Mouse (Mus musculus) forebrain, embryonic 16.5 days (tissue): ENCODE results near the gene Ace. TPM values are rescaled to one million over a fixed set of nuclear protein-coding genes. Genes with fewer than 3 reads are reported as not detected.

Experiments
- ATAC-seq: fragments of 200-750 bp; cut with Nextera tagmentation; 2 replicates; pipeline ENCODE4 v1.8.0; 2017; ENCODE audit warnings: mild to moderate bottlenecking, moderate library complexity
- H3K27ac ChIP-seq: fragments of 300-500 bp; sonication (generic); 2 replicates; pipeline ENCODE4 v1.5.1; 2014; ENCODE audit warnings: low read length, control low read depth
- H3K27me3 ChIP-seq: fragments of 300-500 bp; sonication (generic); replicated peaks from 2 replicates; pipeline ENCODE4 v1.6.1; 2014; ENCODE audit warnings: low read length; ENCODE audit not compliant: control insufficient read depth, insufficient read depth
- H3K36me3 ChIP-seq: fragments of 300-500 bp; sonication (generic); 2 replicates; pipeline ENCODE4 v1.6.1; 2014; ENCODE audit not compliant: control insufficient read depth, insufficient read depth
- H3K4me1 ChIP-seq: fragments of 300-500 bp; sonication (generic); replicated peaks from 2 replicates; pipeline ENCODE4 v1.6.1; 2014; ENCODE audit warnings: low read length; ENCODE audit not compliant: control insufficient read depth, insufficient read depth
- H3K4me2 ChIP-seq: fragments of 300-500 bp; sonication (generic); 2 replicates; pipeline ENCODE4 v1.6.1; 2014; ENCODE audit warnings: mild to moderate bottlenecking, low read length, control low read depth
- H3K4me3 ChIP-seq: fragments of 300-500 bp; sonication (generic); replicated peaks from 2 replicates; pipeline ENCODE4 v1.5.1; 2014; ENCODE audit warnings: mild to moderate bottlenecking, low read length, control low read depth
- H3K9ac ChIP-seq: fragments of 300-500 bp; sonication (generic); replicated peaks from 2 replicates; pipeline ENCODE4 v1.6.1; 2014; ENCODE audit warnings: low read depth, low read length, control low read depth
- H3K9me3 ChIP-seq: fragments of 300-500 bp; sonication (generic); 2 replicates; pipeline ENCODE4 v1.6.1; 2016; ENCODE audit warnings: low read length; ENCODE audit not compliant: control insufficient read depth
- WGBS: fragments of 180-500 bp; shearing (Covaris S2); extraction: QIAGEN DNeasy Blood & Tissue Kit; methylation state at CpG from one replicate; pipeline ENCODE4 v1.1.7; 2014; 5-methylcytosine and 5-hydroxymethylcytosine counted together
- polyA plus RNA-seq: library from polyadenylated mRNA; unstranded; fragments of >200 nt; fragmentation: Nextera tagmentation; extraction: Ambion mirVana; gene quantifications from 2 replicates; pipeline ENCODE4 v1.2.1, GENCODE M21; 2015

Gene Ace
- polyA plus RNA-seq, 1 experiment from 2014 or later, result 3.2 TPM

DNA sequence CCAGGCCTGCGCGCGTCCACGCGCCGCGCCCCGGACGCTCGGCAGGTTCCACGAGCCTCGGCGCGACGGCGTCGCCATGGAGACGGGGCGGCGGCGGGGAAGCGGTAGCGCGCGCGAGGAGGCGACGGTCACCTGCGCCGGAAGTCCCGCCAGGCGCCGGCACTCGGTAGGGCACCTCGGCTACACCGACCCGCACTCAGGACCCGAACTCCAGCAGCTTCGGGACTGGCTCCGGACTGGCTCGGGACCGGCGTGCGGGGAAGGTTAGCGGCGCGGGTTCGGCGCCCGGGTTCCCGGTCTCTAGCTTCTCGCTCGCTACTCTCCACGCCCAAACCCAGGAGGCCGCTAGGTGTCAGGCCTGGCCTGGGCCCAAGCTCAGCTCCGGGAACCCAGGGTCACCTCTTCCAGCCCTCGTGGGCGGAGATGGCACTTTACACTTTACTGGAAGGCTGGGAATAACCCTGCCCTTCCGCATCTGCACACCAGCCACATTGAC lies 23.6 kb upstream of the Ace start:
- under 1% methylated on average over 53 of the region's 59 CpGs for WGBS
- H3K27me3 ChIP-seq, result no peaks in the 10 kb centered on the region; the same call in 1 of the 2 replicates
- peaks cover 20% of the 10 kb centered on the region for H3K4me1 ChIP-seq
- H3K9me3 ChIP-seq, result no peaks in the 10 kb centered on the region
- peak; percentile 79 for ATAC-seq
- no peaks in the 10 kb centered on the region for H3K36me3 ChIP-seq
- H3K4me3 ChIP-seq, result peak overlapping the region; percentile 61
- H3K4me2 ChIP-seq, result peak overlapping the region; percentile 78
- no peak overlapping the region; the same call in 1 of the 2 replicates for H3K27ac ChIP-seq
- H3K9ac ChIP-seq, result peak overlapping the region; percentile 66

DNA sequence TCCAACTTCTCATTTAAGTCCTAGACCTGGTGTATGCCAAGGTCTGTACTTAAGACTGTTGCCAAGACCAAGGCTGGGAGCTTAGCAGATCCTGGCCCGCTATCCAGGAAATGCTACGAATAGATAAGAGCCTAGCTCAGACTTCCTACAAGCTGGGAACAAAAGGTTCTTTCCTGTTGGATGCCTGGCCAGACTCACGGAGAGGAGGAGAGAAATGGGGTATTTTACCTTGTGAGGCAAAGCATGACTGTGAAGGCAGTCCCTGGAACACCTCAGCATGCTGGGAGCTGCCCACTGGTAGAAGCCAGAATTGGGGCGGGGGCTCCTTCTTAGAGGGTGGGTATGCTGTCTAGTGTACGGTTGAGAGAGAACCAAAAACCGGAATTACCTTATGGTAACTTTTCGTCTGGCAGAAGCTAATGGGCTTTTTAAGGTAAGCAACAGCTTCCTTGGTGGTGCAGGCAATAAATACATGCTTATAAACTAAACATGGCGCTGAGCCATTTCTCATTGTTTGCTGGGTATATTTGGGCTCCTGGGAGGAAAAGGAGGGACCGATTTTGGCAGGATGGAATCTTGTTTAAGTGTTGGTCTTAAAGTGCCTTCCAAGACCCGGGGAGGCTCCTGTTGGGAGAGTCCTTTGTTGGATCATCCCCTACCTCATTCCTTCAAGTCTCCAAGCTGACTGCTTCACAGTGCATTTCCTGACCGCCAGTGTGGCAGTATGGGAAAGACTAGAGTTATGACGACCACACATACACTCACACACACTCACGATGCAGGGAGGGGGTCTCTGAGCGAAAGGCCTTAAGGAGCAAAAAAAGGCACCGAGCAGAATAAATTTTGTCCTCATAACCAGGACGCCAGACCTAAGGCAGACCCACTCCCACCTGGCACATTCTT lies 22.7 kb upstream of the Ace start:
- H3K27ac ChIP-seq, result no peak overlapping the region; the same call in 1 of the 2 replicates
- peaks cover 20% of the 10 kb centered on the region for H3K4me1 ChIP-seq
- peak overlapping the region; percentile 61 for H3K4me3 ChIP-seq
- 72% methylated on average over 16 of the region's 16 CpGs for WGBS
- peak overlapping the region; percentile 78 for H3K4me2 ChIP-seq
- H3K9me3 ChIP-seq, result no peaks in the 10 kb centered on the region
- no peak overlapping the region; the same call in 1 of the 2 replicates for H3K9ac ChIP-seq
- no peaks in the 10 kb centered on the region for H3K36me3 ChIP-seq
- ATAC-seq, result peak; percentile 1; the same call in 1 of the 2 replicates
- no peaks in the 10 kb centered on the region; the same call in 1 of the 2 replicates for H3K27me3 ChIP-seq

DNA sequence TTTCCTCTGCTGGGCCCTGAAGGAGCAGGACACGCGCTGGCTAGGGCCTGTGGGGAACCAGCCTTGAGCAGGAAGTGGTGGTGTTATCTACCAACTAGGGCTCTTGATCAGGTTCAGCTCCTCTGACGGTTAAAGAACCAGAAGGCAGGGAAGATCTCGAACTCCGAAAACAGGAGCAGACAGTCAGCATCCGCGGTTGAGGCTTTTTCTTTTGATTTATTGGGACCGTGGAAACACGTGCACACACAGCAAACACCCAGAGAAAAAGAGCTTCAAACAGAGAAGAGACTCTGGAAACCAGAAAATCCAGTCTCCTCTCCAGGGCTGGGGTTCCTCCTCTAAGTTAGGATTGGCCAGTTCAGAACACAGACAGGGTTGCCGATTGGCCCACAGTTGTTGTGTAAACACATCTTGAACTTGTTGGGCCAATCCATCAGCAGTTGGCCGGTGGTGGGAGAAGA lies 21.0 kb upstream of the Ace start:
- no peak overlapping the region for H3K4me3 ChIP-seq
- ATAC-seq, result no peak
- H3K4me2 ChIP-seq, result no peak overlapping the region
- H3K9ac ChIP-seq, result no peak overlapping the region
- H3K9me3 ChIP-seq, result no peaks in the 10 kb centered on the region
- no peaks in the 10 kb centered on the region; the same call in 1 of the 2 replicates for H3K27me3 ChIP-seq
- no peak overlapping the region for H3K27ac ChIP-seq
- WGBS, result 59% methylated on average over 11 of the region's 11 CpGs
- peaks cover 20% of the 10 kb centered on the region for H3K4me1 ChIP-seq
- H3K36me3 ChIP-seq, result no peaks in the 10 kb centered on the region

DNA sequence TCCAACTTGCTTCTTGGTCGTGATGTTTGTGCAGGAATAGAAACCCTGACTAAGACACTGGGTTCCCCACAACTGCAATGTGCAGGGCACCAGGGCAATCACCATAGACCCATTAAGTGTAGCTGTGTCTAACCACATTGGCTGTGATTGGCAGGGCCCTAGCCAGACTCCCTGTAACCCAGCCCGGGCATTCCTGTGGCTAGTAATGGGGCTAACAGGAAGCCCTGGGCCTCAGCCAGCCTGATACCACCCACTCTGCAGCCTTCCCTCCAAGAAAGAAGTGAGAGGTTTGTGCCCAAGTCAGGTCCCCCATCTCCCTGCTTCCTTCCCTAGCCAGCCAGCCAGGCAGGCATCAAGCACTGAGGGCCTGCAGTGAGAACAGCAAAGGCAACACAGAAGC lies 19.5 kb upstream of the Ace start:
- H3K4me2 ChIP-seq, result no peak overlapping the region
- no peak overlapping the region for H3K27ac ChIP-seq
- no peaks in the 10 kb centered on the region for H3K9me3 ChIP-seq
- no peak overlapping the region for H3K9ac ChIP-seq
- no peak overlapping the region for H3K4me3 ChIP-seq
- WGBS, result 66% methylated on average over 2 of the region's 2 CpGs
- H3K4me1 ChIP-seq, result peaks cover 17% of the 10 kb centered on the region
- ATAC-seq, result no peak
- H3K27me3 ChIP-seq, result no peaks in the 10 kb centered on the region
- H3K36me3 ChIP-seq, result no peaks in the 10 kb centered on the region

DNA sequence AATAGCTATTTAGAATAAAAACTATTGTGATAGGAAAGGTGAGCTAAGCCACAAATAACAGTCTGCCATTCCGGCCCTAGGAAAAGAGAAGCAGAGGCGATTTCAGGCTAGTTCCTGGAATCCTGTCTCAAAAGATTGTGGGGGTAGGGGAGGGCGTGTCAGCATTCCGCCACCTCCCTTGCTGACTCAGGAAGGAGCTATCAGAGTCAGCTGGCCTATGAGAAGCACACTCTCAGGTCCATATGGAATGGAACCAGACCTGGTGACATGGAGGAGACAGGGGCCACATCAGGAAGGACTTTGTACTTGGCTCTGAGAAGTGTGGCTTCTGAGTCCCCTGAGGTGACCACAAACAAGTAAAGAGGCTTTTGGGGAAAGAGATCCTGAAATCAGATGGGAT lies 17.2 kb upstream of the Ace start:
- H3K4me2 ChIP-seq, result no peak overlapping the region
- 79% methylated on average over 4 of the region's 4 CpGs for WGBS
- H3K36me3 ChIP-seq, result no peaks in the 10 kb centered on the region
- H3K4me3 ChIP-seq, result no peak overlapping the region
- no peaks in the 10 kb centered on the region for H3K4me1 ChIP-seq
- no peak overlapping the region for H3K9ac ChIP-seq
- H3K27ac ChIP-seq, result no peak overlapping the region
- no peaks in the 10 kb centered on the region for H3K27me3 ChIP-seq
- ATAC-seq, result no peak
- no peaks in the 10 kb centered on the region for H3K9me3 ChIP-seq

DNA sequence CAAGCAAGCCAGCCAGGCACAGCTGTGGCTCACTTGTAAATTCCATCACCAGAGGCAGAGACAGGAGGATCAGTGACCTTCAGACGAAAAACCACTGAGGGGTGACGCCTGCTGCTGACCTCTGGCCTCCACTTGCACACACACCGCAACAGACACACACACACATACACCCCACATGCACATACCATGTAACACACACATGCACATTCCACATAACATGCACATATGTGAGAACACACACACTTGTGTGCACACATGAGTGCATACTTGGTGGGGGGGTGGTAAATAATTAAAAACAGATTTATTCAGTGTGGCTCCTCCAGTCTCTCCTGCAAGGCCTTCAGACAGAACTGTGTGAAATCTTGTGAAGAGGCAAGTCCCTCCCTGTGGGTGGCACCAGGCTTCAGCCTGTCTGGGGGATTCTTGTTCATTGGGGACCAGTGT lies 16.1 kb upstream of the Ace start:
- Histone ChIP-seq H3K27me3 (no peaks in the 10 kb centered on the region), H3K4me2 (no peak overlapping the region), H3K9me3 (no peaks in the 10 kb centered on the region), H3K9ac (no peak overlapping the region), H3K36me3 (no peaks in the 10 kb centered on the region), H3K27ac (no peak overlapping the region), H3K4me1 (no peaks in the 10 kb centered on the region), H3K4me3 (no peak overlapping the region)
- 58% methylated on average over 3 of the region's 3 CpGs for WGBS
- no peak for ATAC-seq

DNA sequence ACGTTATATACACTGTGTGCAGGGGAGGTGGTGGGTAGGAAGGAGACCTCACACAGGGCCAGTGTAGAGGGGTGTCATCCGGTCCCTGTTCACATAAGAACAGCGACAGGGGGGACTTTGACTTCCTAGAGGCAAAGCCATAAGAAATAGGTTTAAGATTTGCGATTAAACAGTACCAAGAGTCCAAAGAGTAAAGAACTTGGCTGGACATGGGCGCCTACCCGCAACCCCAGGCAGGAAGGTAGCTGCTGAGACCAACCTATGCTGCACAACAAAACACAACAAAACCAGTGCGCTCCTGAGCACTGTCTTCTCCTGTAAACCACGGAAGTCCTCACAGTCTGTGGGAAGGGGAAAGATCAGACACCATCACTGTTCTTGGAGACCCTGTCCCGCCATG lies 15.6 kb upstream of the Ace start:
- Histone ChIP-seq H3K4me2 (no peak overlapping the region), H3K4me1 (no peaks in the 10 kb centered on the region), H3K4me3 (no peak overlapping the region), H3K27ac (no peak overlapping the region), H3K36me3 (no peaks in the 10 kb centered on the region), H3K27me3 (no peaks in the 10 kb centered on the region), H3K9ac (no peak overlapping the region), H3K9me3 (no peaks in the 10 kb centered on the region)
- ATAC-seq, result no peak
- 87% methylated on average over 9 of the region's 9 CpGs for WGBS

DNA sequence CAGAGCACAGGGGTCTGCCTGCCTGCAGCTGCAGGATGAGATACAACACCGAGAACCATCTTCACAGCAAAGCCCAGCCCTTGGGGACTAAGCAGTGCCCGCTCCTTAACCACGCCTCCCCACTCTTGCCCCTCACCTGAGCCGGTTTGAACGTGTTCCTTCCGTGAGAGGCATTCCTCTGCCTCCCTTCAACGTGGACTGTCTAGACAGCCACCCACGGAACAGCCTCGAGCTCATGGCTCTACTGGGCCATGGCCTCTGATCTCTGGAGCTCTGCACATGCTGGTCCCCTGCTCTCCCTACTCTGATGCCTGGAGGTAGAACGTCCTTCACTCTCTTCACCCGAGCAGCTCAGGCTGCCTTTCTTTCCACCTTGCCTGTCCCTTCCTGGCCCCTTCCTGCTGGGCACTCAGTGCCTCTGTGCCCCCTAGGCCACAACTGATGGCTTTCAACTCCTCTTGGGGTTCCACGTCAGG lies 14.8 kb upstream of the Ace start, which contains the start of gene Cyb561:
Cyb561 (minus strand) TSS at position 426 of the 476 bp plus-strand sequence.
- Histone ChIP-seq H3K4me2 (no peak within 1 kb of the TSS), H3K27ac (no peak within 1 kb of the TSS), H3K9me3 (no peaks in the 10 kb centered on the region), H3K4me1 (no peaks in the 10 kb centered on the region), H3K4me3 (no peak within 1 kb of the TSS), H3K9ac (no peak within 1 kb of the TSS), H3K27me3 (no peaks in the 10 kb centered on the region), H3K36me3 (no peaks in the 10 kb centered on the region)
- no peak for ATAC-seq
- 79% methylated on average over 10 of the region's 12 CpGs for WGBS

DNA sequence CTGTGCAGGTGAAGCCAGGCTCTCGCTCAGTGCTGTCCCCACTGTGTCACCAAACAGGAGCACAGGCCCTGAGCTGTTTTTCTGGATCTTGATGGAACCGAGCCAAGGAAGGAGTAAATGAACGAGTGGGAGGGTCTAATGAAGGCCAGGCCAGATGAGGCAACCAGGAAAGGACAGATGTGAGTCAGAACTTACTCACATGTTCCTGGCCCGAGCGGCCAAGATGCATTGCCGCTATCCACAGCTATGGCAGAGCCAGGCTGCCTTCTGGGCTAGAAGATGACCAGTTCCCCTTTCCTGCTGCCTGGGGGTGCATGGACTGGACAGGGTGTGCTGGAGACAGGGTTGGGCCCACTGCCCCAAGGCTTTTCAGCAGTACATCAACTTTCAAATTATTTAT lies 14.3 kb upstream of the Ace start:
- Histone ChIP-seq H3K4me3 (no peak overlapping the region), H3K9me3 (no peaks in the 10 kb centered on the region), H3K36me3 (no peaks in the 10 kb centered on the region), H3K27ac (no peak overlapping the region), H3K27me3 (no peaks in the 10 kb centered on the region), H3K4me1 (no peaks in the 10 kb centered on the region), H3K4me2 (no peak overlapping the region), H3K9ac (no peak overlapping the region)
- WGBS, result 71% methylated on average over 6 of the region's 6 CpGs
- ATAC-seq, result no peak
